Mouse (Mus musculus) liver, embryonic 14.5 days (tissue): Measurements from ENCODE around the gene Neurl1a.

ENCODE experiments used
- CTCF ChIP-seq: IDR thresholded peaks from 2 replicates; pipeline ENCODE4 v1.5.1; 2016; ENCODE audit warnings: antibody characterized with exemption, low read depth, control low read depth
- EP300 ChIP-seq: IDR thresholded peaks from 2 replicates; pipeline ENCODE4 v1.6.1; 2016; ENCODE audit warnings: antibody characterized with exemption, low read depth

GRCm38 (mm10) chr19:47261196-47261595 lies 82.6 kb downstream of the Neurl1a start:
- TF ChIP-seq CTCF: no peak
- TF ChIP-seq EP300: no peak
